8 mouse cellular contexts compared by ENCODE assay signal in the genomic region with DNA sequence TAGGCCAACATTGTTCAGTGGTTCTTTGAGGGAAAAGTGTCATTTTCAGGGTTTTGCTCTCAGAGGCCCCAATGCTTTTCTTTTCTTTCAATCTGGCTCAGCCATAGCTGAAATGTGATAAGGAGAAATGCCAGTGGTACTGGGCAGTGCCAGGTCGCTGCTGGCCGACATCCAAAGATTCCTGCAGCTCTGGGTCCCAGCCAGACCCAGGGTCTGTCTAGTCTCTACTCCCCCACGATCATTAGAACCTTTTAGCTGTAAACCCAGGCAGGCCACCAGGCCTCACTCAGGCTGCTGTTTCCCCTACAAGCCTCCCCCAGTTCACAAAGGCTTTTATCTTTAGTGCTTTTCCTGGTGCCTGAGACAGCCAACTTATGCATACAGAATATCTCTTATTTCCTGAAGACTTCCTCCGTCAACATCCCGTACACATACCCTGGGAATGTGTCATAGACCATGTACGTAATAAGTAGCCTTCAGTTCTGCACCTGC. TPM values are rescaled to one million over a fixed set of nuclear protein-coding genes. Genes with fewer than 3 reads are reported as not detected.
DNase-seq lines count a peak whose midpoint lies in the region; ATAC-seq and TF ChIP-seq lines count a peak whose summit lies in the region.

No protein-coding gene starts in this region.

- H3K36me3 ChIP-seq in midbrain, embryonic 15.5 days (replicated peaks) = no peaks in the 10 kb centered on the region
- H3K36me3 ChIP-seq in midbrain, embryonic 13.5 days = peaks cover 12% of the 10 kb centered on the region
- H3K36me3 ChIP-seq in heart, embryonic 11.5 days (ENCODE audit: control insufficient read depth, insufficient read depth, low read length) = peaks cover 5% of the 10 kb centered on the region
- peaks cover 5% of the 10 kb centered on the region; the same call in 1 of the 2 replicates for H3K36me3 ChIP-seq in stomach, postnatal 0 days (ENCODE audit: control insufficient read depth, insufficient read depth, low read length)

- no peak overlapping the region for H3K4me3 ChIP-seq in midbrain, embryonic 15.5 days
- H3K4me3 ChIP-seq in midbrain, embryonic 13.5 days (replicated peaks) = no peak overlapping the region
- no peak overlapping the region for H3K4me3 ChIP-seq in heart, embryonic 11.5 days (ENCODE audit: low read depth, low read length)
- H3K4me3 ChIP-seq in stomach, postnatal 0 days (ENCODE audit: low read depth, low read length) = no peak overlapping the region

- peak overlapping the region; percentile 52; the same call in 1 of the 2 replicates for H3K27ac ChIP-seq in midbrain, embryonic 15.5 days
- no peak overlapping the region for H3K27ac ChIP-seq in midbrain, embryonic 13.5 days
- H3K27ac ChIP-seq in heart, embryonic 11.5 days (ENCODE audit: low read depth, low read length) = peak overlapping the region; percentile 81
- H3K27ac ChIP-seq in stomach, postnatal 0 days (replicated peaks) = peak overlapping the region; percentile 79

- DNase-seq in cerebellum, adult 11-12 months = peak; percentile 79
- peak; percentile 42 to 63 for DNase-seq in kidney, postnatal 36 days
- DNase-seq in stomach, postnatal 0 days (ENCODE audit: low spot score) = peak; percentile 63
- DNase-seq in retina, embryonic 14.5 days (ENCODE audit: low spot score) = no peak

- TF ChIP-seq CTCF in stomach, postnatal 0 days (IDR thresholded peaks at IDR 0.05; ENCODE audit: low read depth) = no peak

- no peak overlapping the region for H3K4me2 ChIP-seq in midbrain, embryonic 15.5 days
- H3K4me2 ChIP-seq in midbrain, embryonic 13.5 days (replicated peaks) = no peak overlapping the region
- H3K4me2 ChIP-seq in heart, embryonic 11.5 days = peak overlapping the region; percentile 6; the same call in 1 of the 2 replicates
- H3K4me2 ChIP-seq in stomach, postnatal 0 days (replicated peaks; ENCODE audit: low read depth) = no peak overlapping the region

- H3K9ac ChIP-seq in midbrain, embryonic 15.5 days = no peak overlapping the region
- H3K9ac ChIP-seq in midbrain, embryonic 13.5 days (replicated peaks) = no peak overlapping the region
- H3K9ac ChIP-seq in heart, embryonic 11.5 days (ENCODE audit: low read depth, low read length) = 0 out of 2 replicates have a peak overlapping the region, but pooled peaks have one; percentile 18
- peak overlapping the region; percentile 1; the same call in 1 of the 2 replicates for H3K9ac ChIP-seq in stomach, postnatal 0 days (ENCODE audit: low read length)

- WGBS in midbrain, embryonic 15.5 days = 67% methylated on average over 6 of the region's 6 CpGs
- WGBS in midbrain, embryonic 13.5 days = 79% methylated on average over 6 of the region's 6 CpGs
- 43% methylated on average over 6 of the region's 6 CpGs for WGBS in heart, embryonic 11.5 days (ENCODE audit: insufficient replicate concordance)
- WGBS in stomach, postnatal 0 days = 40% methylated on average over 6 of the region's 6 CpGs

- peaks cover 25% of the 10 kb centered on the region for H3K4me1 ChIP-seq in midbrain, embryonic 15.5 days
- peaks cover 32% of the 10 kb centered on the region for H3K4me1 ChIP-seq in midbrain, embryonic 13.5 days (replicated peaks)
- H3K4me1 ChIP-seq in heart, embryonic 11.5 days (ENCODE audit: control insufficient read depth, insufficient read depth, low read length) = peaks cover 65% of the 10 kb centered on the region
- H3K4me1 ChIP-seq in stomach, postnatal 0 days (replicated peaks; ENCODE audit: control insufficient read depth, insufficient read depth) = peaks cover 5% of the 10 kb centered on the region

- ATAC-seq in midbrain, embryonic 15.5 days (replicated peaks) = no peak
- ATAC-seq in midbrain, embryonic 13.5 days = no peak
- ATAC-seq in heart, embryonic 11.5 days (replicated peaks; ENCODE audit: insufficient number of reproducible peaks, low FRiP score, low TSS enrichment) = peak; percentile 47; the same call in 1 of the 2 replicates
- peak; percentile 58 for ATAC-seq in stomach, postnatal 0 days (ENCODE audit: low FRiP score, low TSS enrichment)
- ATAC-seq in megakaryocyte-erythroid progenitor cell, adult 5-6 weeks (replicated peaks; ENCODE audit: low FRiP score, low TSS enrichment, poor library complexity, severe bottlenecking) = no peak

- TF ChIP-seq EP300 in stomach, postnatal 0 days (optimal IDR thresholded peaks at IDR 0.05) = no peak

- no peaks in the 10 kb centered on the region for H3K9me3 ChIP-seq in midbrain, embryonic 15.5 days
- no peaks in the 10 kb centered on the region for H3K9me3 ChIP-seq in midbrain, embryonic 13.5 days
- H3K9me3 ChIP-seq in heart, embryonic 11.5 days (replicated peaks; ENCODE audit: control insufficient read depth, low read length) = no peaks in the 10 kb centered on the region
- H3K9me3 ChIP-seq in stomach, postnatal 0 days (ENCODE audit: control insufficient read depth, low read length) = no peaks in the 10 kb centered on the region

- no peaks in the 10 kb centered on the region for H3K27me3 ChIP-seq in midbrain, embryonic 15.5 days (replicated peaks)
- H3K27me3 ChIP-seq in midbrain, embryonic 13.5 days = no peaks in the 10 kb centered on the region
- no peaks in the 10 kb centered on the region for H3K27me3 ChIP-seq in heart, embryonic 11.5 days (ENCODE audit: control insufficient read depth, insufficient read depth, low read length)
- H3K27me3 ChIP-seq in stomach, postnatal 0 days (ENCODE audit: control insufficient read depth, insufficient read depth, low read length) = no peaks in the 10 kb centered on the region

RNA-seq across cellular contexts. Expression of a gene that starts 26.4 kb away (rescaled TPM):
- polyA plus RNA-seq in midbrain, embryonic 15.5 days (2015; fragmentation: Nextera tagmentation; extraction: Ambion mirVana) = 0.14 and 0.19 TPM in 2 replicates
- 0.10 TPM in 1 of 2 replicates, not detected in the other for polyA plus RNA-seq in midbrain, embryonic 13.5 days (2015; fragmentation: Nextera tagmentation; extraction: Ambion mirVana)
- polyA plus RNA-seq in heart, embryonic 11.5 days (2014; fragmentation: Nextera tagmentation; extraction: Ambion mirVana) = not detected in 2 replicates
- polyA plus RNA-seq in stomach, postnatal 0 days (2015; fragmentation: Nextera tagmentation; extraction: Ambion mirVana) = 3.0 and 3.1 TPM in 2 replicates
- total RNA-seq in megakaryocyte-erythroid progenitor cell, adult 5-6 weeks (2014; fragmentation: Nextera tagmentation) = not detected in 2 replicates
- total RNA-seq in megakaryocyte-erythroid progenitor cell, adult 5-6 weeks (2017) = not detected in 2 replicates

RNA-seq across cellular contexts. Expression of a gene that starts 42.8 kb away (rescaled TPM):
- polyA plus RNA-seq in midbrain, embryonic 15.5 days (2015; fragmentation: Nextera tagmentation; extraction: Ambion mirVana) = 19.5 and 20.5 TPM in 2 replicates
- 17.2 and 18.1 TPM in 2 replicates for polyA plus RNA-seq in midbrain, embryonic 13.5 days (2015; fragmentation: Nextera tagmentation; extraction: Ambion mirVana)
- 26.0 and 29.9 TPM in 2 replicates for polyA plus RNA-seq in heart, embryonic 11.5 days (2014; fragmentation: Nextera tagmentation; extraction: Ambion mirVana)
- polyA plus RNA-seq in stomach, postnatal 0 days (2015; fragmentation: Nextera tagmentation; extraction: Ambion mirVana) = 9.8 and 9.9 TPM in 2 replicates
- 15.8 and 19.6 TPM in 2 replicates for total RNA-seq in megakaryocyte-erythroid progenitor cell, adult 5-6 weeks (2014; fragmentation: Nextera tagmentation)
- total RNA-seq in megakaryocyte-erythroid progenitor cell, adult 5-6 weeks (2017) = 20.2 and 34.2 TPM in 2 replicates

Comparison
In these comparisons a context has a peak if more than half of its experiments do, and no peak if none do; other contexts are left out.
1. ATAC-seq: peak in heart, embryonic 11.5 days (single experiment) and stomach, postnatal 0 days (single experiment); none in midbrain, embryonic 15.5 days (single experiment), midbrain, embryonic 13.5 days (single experiment) and megakaryocyte-erythroid progenitor cell, adult 5-6 weeks (single experiment).
2. H3K9ac ChIP-seq: peak in heart, embryonic 11.5 days (single experiment) and stomach, postnatal 0 days (single experiment); none in midbrain, embryonic 15.5 days (single experiment) and midbrain, embryonic 13.5 days (single experiment).